In the genomic region with DNA sequence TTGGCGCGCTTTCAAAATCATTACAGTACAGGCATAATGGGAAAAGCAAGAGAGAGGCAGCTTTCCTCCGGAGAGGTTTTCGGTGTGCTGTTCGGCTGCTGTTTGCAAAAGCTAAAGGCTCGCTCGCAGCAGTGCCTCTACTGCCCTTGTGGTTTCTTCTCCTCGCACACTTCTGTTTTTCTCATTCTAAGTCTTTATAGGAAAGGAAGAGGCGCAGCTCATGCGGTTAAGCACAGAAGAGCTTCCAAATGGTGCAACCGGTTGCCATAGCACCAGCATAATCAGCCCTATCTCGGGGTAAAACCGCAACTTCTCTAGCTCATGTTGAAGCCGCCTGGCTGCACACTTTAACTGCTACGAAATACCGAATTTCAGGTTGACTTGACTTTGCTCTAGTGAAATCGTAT, we compare ENCODE assay signal across 8 mouse cellular contexts. TPM values are rescaled to one million over a fixed set of nuclear protein-coding genes. Genes with fewer than 3 reads are reported as not detected.
DNase-seq lines count a peak whose midpoint lies in the region; ATAC-seq and TF ChIP-seq lines count a peak whose summit lies in the region.

No protein-coding gene starts in this region.

- no peaks in the 10 kb centered on the region for H3K9me3 ChIP-seq in embryonic facial prominence, embryonic 12.5 days
- H3K9me3 ChIP-seq in heart, embryonic 12.5 days (replicated peaks) = no peaks in the 10 kb centered on the region
- no peaks in the 10 kb centered on the region for H3K9me3 ChIP-seq in kidney, embryonic 16.5 days (ENCODE audit: low read length)
- no peaks in the 10 kb centered on the region for H3K9me3 ChIP-seq in limb, embryonic 14.5 days (ENCODE audit: control insufficient read depth, low read length)
- no peaks in the 10 kb centered on the region for H3K9me3 ChIP-seq in midbrain, embryonic 13.5 days

- DNase-seq in cerebellum, postnatal 14 days = peak; percentile 30 to 36
- no peak for DNase-seq in cerebellum, adult 9-11 months
- DNase-seq in limb, embryonic 14.5 days (ENCODE audit: low spot score) = peak; percentile 70
- DNase-seq in spleen, adult 12 weeks (ENCODE audit: low spot score) = peak; percentile 58

- no peak for TF ChIP-seq POLR2A in limb, embryonic 14.5 days (IDR thresholded peaks at IDR 0.05; ENCODE audit: borderline replicate concordance, extremely low read depth, insufficient read depth, insufficient read length)

- H3K27ac ChIP-seq in embryonic facial prominence, embryonic 12.5 days = peak overlapping the region; percentile 42; the same call in 1 of the 2 replicates
- no peak overlapping the region for H3K27ac ChIP-seq in heart, embryonic 12.5 days (ENCODE audit: poor library complexity, severe bottlenecking)
- H3K27ac ChIP-seq in kidney, embryonic 16.5 days (ENCODE audit: low read length) = peak overlapping the region; percentile 53
- peak overlapping the region; percentile 43; the same call in 1 of the 2 replicates for H3K27ac ChIP-seq in limb, embryonic 14.5 days (replicated peaks; ENCODE audit: low read depth, low read length)
- peak overlapping the region; percentile 78 for H3K27ac ChIP-seq in midbrain, embryonic 13.5 days

- H3K9ac ChIP-seq in embryonic facial prominence, embryonic 12.5 days = no peak overlapping the region
- H3K9ac ChIP-seq in heart, embryonic 12.5 days = no peak overlapping the region
- no peak overlapping the region for H3K9ac ChIP-seq in kidney, embryonic 16.5 days (replicated peaks; ENCODE audit: low read length)
- H3K9ac ChIP-seq in limb, embryonic 14.5 days (ENCODE audit: low read depth, low read length, severe bottlenecking) = no peak overlapping the region
- peak overlapping the region; percentile 54 for H3K9ac ChIP-seq in midbrain, embryonic 13.5 days (replicated peaks)

- H3K36me3 ChIP-seq in embryonic facial prominence, embryonic 12.5 days = no peaks in the 10 kb centered on the region
- no peaks in the 10 kb centered on the region for H3K36me3 ChIP-seq in heart, embryonic 12.5 days
- H3K36me3 ChIP-seq in kidney, embryonic 16.5 days (ENCODE audit: insufficient read depth, low read length) = no peaks in the 10 kb centered on the region
- H3K36me3 ChIP-seq in limb, embryonic 14.5 days (ENCODE audit: control insufficient read depth, insufficient read depth, low read length) = no peaks in the 10 kb centered on the region
- no peaks in the 10 kb centered on the region for H3K36me3 ChIP-seq in midbrain, embryonic 13.5 days

- no peaks in the 10 kb centered on the region for H3K27me3 ChIP-seq in embryonic facial prominence, embryonic 12.5 days
- no peaks in the 10 kb centered on the region for H3K27me3 ChIP-seq in heart, embryonic 12.5 days (replicated peaks)
- H3K27me3 ChIP-seq in kidney, embryonic 16.5 days (ENCODE audit: insufficient read depth, low read length) = no peaks in the 10 kb centered on the region
- H3K27me3 ChIP-seq in limb, embryonic 14.5 days (ENCODE audit: control insufficient read depth, insufficient read depth, low read length) = no peaks in the 10 kb centered on the region
- H3K27me3 ChIP-seq in midbrain, embryonic 13.5 days = no peaks in the 10 kb centered on the region

- H3K4me1 ChIP-seq in embryonic facial prominence, embryonic 12.5 days = no peaks in the 10 kb centered on the region
- 0 out of 2 replicates have a peak, but pooled peaks cover 4% of the 10 kb centered on the region for H3K4me1 ChIP-seq in heart, embryonic 12.5 days (replicated peaks)
- 0 out of 2 replicates have a peak, but pooled peaks cover 3% of the 10 kb centered on the region for H3K4me1 ChIP-seq in kidney, embryonic 16.5 days (ENCODE audit: insufficient read depth, low read length)
- H3K4me1 ChIP-seq in limb, embryonic 14.5 days (ENCODE audit: control insufficient read depth, insufficient read depth, low read length) = peaks cover 4% of the 10 kb centered on the region; the same call in 1 of the 2 replicates
- peaks cover 11% of the 10 kb centered on the region for H3K4me1 ChIP-seq in midbrain, embryonic 13.5 days (replicated peaks)

- peak overlapping the region; percentile 33 for H3K4me2 ChIP-seq in embryonic facial prominence, embryonic 12.5 days (replicated peaks)
- peak overlapping the region; percentile 53 for H3K4me2 ChIP-seq in heart, embryonic 12.5 days
- H3K4me2 ChIP-seq in kidney, embryonic 16.5 days (replicated peaks; ENCODE audit: low read depth, low read length) = peak overlapping the region; percentile 48
- H3K4me2 ChIP-seq in limb, embryonic 14.5 days (replicated peaks; ENCODE audit: low read depth, low read length, severe bottlenecking) = peak overlapping the region; percentile 48
- H3K4me2 ChIP-seq in midbrain, embryonic 13.5 days (replicated peaks) = peak overlapping the region; percentile 55

- peak overlapping the region; percentile 1; the same call in 1 of the 2 replicates for H3K4me3 ChIP-seq in embryonic facial prominence, embryonic 12.5 days
- peak overlapping the region; percentile 10; the same call in 1 of the 2 replicates for H3K4me3 ChIP-seq in heart, embryonic 12.5 days
- H3K4me3 ChIP-seq in kidney, embryonic 16.5 days (ENCODE audit: low read length) = peak overlapping the region; percentile 26
- peak overlapping the region; percentile 26 for H3K4me3 ChIP-seq in limb, embryonic 14.5 days (replicated peaks; ENCODE audit: low read length)
- peak overlapping the region; percentile 35 for H3K4me3 ChIP-seq in midbrain, embryonic 13.5 days (replicated peaks)

- WGBS in embryonic facial prominence, embryonic 12.5 days = 39% methylated on average over 17 of the region's 17 CpGs
- WGBS in heart, embryonic 12.5 days = 49% methylated on average over 17 of the region's 17 CpGs
- 44% methylated on average over 17 of the region's 17 CpGs for WGBS in kidney, embryonic 16.5 days
- WGBS in limb, embryonic 14.5 days = 26% methylated on average over 17 of the region's 17 CpGs
- WGBS in midbrain, embryonic 13.5 days = 10% methylated on average over 17 of the region's 17 CpGs

- peak; percentile 56; the same call in 1 of the 2 replicates for ATAC-seq in embryonic facial prominence, embryonic 12.5 days (ENCODE audit: insufficient number of reproducible peaks, insufficient read depth, low FRiP score, low TSS enrichment)
- ATAC-seq in heart, embryonic 12.5 days (ENCODE audit: insufficient number of reproducible peaks, low FRiP score) = no peak
- ATAC-seq in kidney, embryonic 16.5 days (ENCODE audit: low FRiP score, low TSS enrichment) = no peak
- peak; percentile 76 for ATAC-seq in limb, embryonic 14.5 days (ENCODE audit: low FRiP score, low read depth)
- peak; percentile 92 for ATAC-seq in midbrain, embryonic 13.5 days

RNA-seq across cellular contexts. Expression of a gene that starts 39.1 kb away (rescaled TPM):
- 1.4 and 1.9 TPM in 2 replicates for polyA plus RNA-seq in embryonic facial prominence, embryonic 12.5 days (2016; fragmentation: Nextera tagmentation; extraction: Ambion mirVana)
- polyA plus RNA-seq in heart, embryonic 12.5 days (2016; fragmentation: Nextera tagmentation; extraction: Ambion mirVana) = 0.83 and 1.2 TPM in 2 replicates
- polyA plus RNA-seq in kidney, embryonic 16.5 days (2015; fragmentation: Nextera tagmentation; extraction: Ambion mirVana) = 5.0 and 5.6 TPM in 2 replicates
- 3.2 TPM in 2 replicates for polyA plus RNA-seq in limb, embryonic 14.5 days (2012; rRNA removed)
- polyA plus RNA-seq in limb, embryonic 14.5 days (2014; fragmentation: Nextera tagmentation; extraction: Ambion mirVana) = 4.5 and 4.7 TPM in 2 replicates
- polyA plus RNA-seq in midbrain, embryonic 13.5 days (2015; fragmentation: Nextera tagmentation; extraction: Ambion mirVana) = 0.61 and 1.2 TPM in 2 replicates

Comparison
In these comparisons a context has a peak if more than half of its experiments do, and no peak if none do; other contexts are left out.
1. ATAC-seq: peak in embryonic facial prominence, embryonic 12.5 days (single experiment), limb, embryonic 14.5 days (single experiment) and midbrain, embryonic 13.5 days (single experiment); none in heart, embryonic 12.5 days (single experiment) and kidney, embryonic 16.5 days (single experiment).
2. Peak in every context shown above with its lines, with median percentiles within 50 percentile points of each other: H3K4me2 ChIP-seq and H3K4me3 ChIP-seq.